Mouse (Mus musculus) naive thymus-derived CD4-positive, alpha-beta T cell, adult 5 months (primary cell): ENCODE data around the gene Hnrnpk. TPM values are rescaled to one million over a fixed set of nuclear protein-coding genes. Genes with fewer than 3 reads are reported as not detected.

Source experiments
- polyA plus RNA-seq: library from polyadenylated mRNA; unstranded; fragments of 100-300 nt; shearing (Covaris generic); gene quantifications from one replicate; pipeline ENCODE4 v1.2.1, GENCODE M21; 2017

Hnrnpk gene
- polyA plus RNA-seq: 1,952 TPM

DNA sequence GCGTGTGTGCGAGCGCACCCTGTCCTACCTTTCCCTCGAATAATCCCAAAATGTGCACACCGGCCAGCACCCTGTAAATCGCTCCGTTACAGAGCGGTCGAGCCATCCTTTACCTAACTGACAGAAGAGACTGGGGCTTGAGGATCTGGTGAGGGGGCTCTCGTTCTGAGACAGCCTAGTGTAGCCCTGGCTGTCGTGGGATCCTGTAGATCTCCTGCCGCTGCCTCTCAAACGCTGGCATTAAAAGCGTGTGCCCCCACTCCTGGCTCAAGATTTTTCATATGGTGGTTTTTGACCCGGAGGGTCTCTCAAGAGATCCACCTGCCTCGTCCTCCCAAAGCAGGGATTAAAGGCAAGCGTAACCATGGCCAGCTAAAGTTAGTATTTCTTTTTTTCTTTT is at the start of gene Hnrnpk:
Gene Hnrnpk, minus strand, starts transcription at position 101 of the 400 bp plus-strand sequence.

DNA sequence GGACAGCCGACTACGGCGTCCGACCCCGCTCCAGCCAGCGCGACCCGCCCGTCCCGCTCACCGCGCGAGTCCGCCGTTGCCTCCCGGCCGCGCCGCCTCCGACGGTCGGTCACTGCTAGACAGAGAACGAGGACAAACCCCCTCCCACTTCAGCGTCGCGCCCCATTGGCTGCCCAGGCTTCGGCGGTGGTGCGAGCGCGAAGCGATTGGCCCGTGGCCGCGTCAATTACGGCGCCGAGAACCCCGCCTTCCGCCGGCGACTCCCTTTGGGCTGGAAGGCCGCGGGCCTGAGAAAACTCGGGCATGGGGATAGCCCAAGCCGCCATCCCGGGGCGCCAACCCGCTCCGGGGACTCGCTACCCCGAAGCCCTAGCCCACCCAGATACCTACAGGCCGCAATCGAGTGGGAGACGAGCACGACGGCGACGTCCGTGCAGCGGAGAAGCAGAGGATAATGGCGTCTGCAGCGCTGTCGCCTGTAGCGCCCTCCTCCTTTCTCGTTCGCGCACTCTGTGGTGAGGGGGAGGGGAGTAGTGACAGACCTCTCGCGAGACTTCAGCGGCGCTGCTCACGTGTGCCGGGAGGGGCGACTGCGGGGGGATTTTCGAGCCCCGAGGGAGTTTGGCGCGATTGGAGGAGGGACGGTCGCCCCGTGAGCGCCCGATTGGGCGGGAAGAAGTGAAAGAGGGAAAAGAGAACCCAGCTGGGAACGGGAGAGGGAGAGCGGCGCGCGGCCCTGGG is 970 bp downstream of the Hnrnpk start, which contains the start of gene Rmi1:
Gene Rmi1, plus strand, starts transcription at position 246 of the 741 bp plus-strand sequence.

DNA sequence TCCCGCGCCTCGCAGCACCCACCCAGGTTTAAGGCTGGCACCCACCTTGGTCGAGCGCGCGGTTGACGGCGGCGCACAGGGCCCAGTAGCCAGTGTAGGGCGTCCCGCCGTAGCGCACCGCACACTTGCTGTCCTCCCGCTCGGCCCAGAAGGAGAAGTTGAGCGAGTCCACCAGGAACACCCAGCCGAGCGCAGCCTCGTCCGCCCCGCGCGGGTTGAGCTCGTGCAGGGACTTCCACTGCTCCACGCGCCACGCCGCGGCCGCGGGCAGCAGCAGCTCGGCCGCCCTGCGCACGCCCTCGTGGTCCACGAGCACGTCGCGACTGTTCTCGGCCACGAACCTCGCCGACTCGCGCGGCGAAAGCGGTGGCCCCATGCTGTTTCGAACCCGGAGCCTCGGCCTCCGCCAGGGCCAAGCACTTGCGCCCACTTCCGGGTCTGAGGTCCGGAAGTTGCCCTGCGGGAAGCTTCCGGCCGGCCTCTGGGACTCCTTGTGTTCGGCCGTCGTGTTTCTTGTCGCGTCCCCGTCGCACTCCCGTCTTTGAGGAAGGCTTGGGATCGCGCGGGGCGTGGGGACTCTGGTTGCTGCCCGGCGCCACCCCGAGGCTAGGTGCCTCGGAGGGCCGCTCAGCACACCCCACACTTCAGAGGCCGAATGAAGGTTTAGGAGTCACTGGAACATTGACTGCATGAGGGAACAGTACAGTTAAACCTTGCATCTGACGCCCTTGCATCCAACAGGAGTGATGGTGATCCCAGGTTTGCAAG is 18.2 kb downstream of the Hnrnpk start, which contains the start of gene 2210016F16Rik:
Gene 2210016F16Rik, minus strand, starts transcription at position 447 of the 768 bp plus-strand sequence.

DNA sequence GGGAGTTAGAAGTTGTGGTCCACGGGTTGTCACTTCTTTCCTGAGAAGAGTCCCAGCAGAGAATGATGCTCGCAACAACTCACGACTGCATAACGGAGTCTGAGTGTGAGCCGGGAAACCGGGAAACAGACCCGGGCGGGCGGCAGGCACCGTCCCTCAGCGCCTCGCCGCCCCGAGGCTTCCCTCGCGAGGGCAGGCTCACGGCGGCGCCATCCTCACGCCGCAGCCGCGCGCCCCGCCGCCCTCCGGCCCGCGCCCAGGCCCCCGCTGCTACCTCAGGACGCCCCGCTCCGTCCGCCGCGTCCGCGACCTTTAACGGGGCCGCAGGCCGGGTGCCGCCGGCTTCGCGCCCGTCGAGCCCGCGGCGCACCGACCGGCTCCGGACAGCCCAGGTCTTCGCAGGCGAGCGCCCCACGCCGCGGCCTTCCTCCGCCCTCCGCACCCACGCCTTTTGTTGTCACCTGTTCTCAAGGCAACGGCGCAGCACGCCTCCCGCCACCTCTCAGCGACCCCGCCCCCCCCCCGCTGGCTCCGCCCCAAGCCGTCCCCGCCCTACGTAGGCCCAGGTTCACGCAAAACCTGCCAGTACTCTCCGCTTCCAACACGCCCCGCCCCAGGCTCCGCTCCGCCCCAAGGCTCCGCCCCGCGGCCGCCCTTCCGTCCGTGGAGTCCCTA is 44.4 kb downstream of the Hnrnpk start, which contains the start of gene Kif27:
Gene Kif27, minus strand, starts transcription at position 494 of the 675 bp plus-strand sequence.

Other genes starting within 250 kb of the Hnrnpk start
- 138 TPM for gene Idnk, start 245.7 kb downstream of the Hnrnpk start, polyA plus RNA-seq
- gene Ubqln1, start 187.7 kb downstream of the Hnrnpk start, polyA plus RNA-seq: 187 TPM
- 1.1 TPM for gene Gkap1, start 127.6 kb downstream of the Hnrnpk start, polyA plus RNA-seq
- not detected for gene Kif27, start 44.2 kb downstream of the Hnrnpk start, polyA plus RNA-seq
- gene 2210016F16Rik, start 18.1 kb downstream of the Hnrnpk start, polyA plus RNA-seq: 15.4 TPM
- gene Rmi1, start 1.1 kb downstream of the Hnrnpk start, polyA plus RNA-seq: 40.5 TPM
- 0.22 TPM for gene Slc28a3, start 207.5 kb upstream of the Hnrnpk start, polyA plus RNA-seq